Mouse (Mus musculus): ENCODE measurements around the gene Nrxn1. TPM values are rescaled to one million over a fixed set of nuclear protein-coding genes. Genes with fewer than 3 reads are reported as not detected.

The Nrxn1 gene
- total and polyA plus RNA-seq, 3 experiments = 2.0 to 2.7 (median 2.1) TPM

GRCm38 (mm10) chr17:90382496-90383443 lies 710.1 kb downstream of the Nrxn1 start:
- no peaks in the 10 kb centered on the region for H3K4me1 ChIP-seq (ENCODE audit: control insufficient read depth, insufficient read depth, low read length)
- no peaks in the 10 kb centered on the region for H3K79me2 ChIP-seq (replicated peaks; ENCODE audit: control insufficient read depth, insufficient read depth, low read length)
- no peak for TF ChIP-seq CTCF (IDR thresholded peaks at IDR 0.05)
- TF ChIP-seq EP300 (IDR thresholded peaks at IDR 0.05; ENCODE audit: insufficient read depth, low read depth, low read length) = no peak
- no peak for TF ChIP-seq POLR2A (IDR thresholded peaks at IDR 0.05; ENCODE audit: insufficient read depth, low read depth, low read length)
- no peak for DNase-seq
- 39% methylated on average over 5 of the region's 5 CpGs for WGBS
- H3K36me3 ChIP-seq (ENCODE audit: control insufficient read depth, insufficient read depth, low read length) = no peaks in the 10 kb centered on the region
- H3K27me3 ChIP-seq (ENCODE audit: control insufficient read depth, insufficient read depth, low read length) = no peaks in the 10 kb centered on the region
- no peak overlapping the region for H3K9ac ChIP-seq (ENCODE audit: low read depth, low read length)
- no peak overlapping the region for H3K4me3 ChIP-seq
- H3K27ac ChIP-seq = no peak overlapping the region
- intact Hi-C loops (cut with DNase I) = no loop called here

- no peak for DNase-seq
- intact Hi-C loops (cut with DNase I) = no loop called here
- H3K79me2 ChIP-seq (replicated peaks; ENCODE audit: control insufficient read depth, insufficient read depth, low read length) = no peaks in the 10 kb centered on the region
- no peak overlapping the region for H3K27ac ChIP-seq
- no peaks in the 10 kb centered on the region for H3K36me3 ChIP-seq (ENCODE audit: control insufficient read depth, insufficient read depth, low read length)
- TF ChIP-seq EP300 (IDR thresholded peaks at IDR 0.05; ENCODE audit: insufficient read depth, low read depth, low read length) = no peak
- TF ChIP-seq POLR2A (IDR thresholded peaks at IDR 0.05; ENCODE audit: insufficient read depth, low read depth, low read length) = no peak
- TF ChIP-seq CTCF (IDR thresholded peaks at IDR 0.05) = no peak
- 76% methylated on average over 2 of the region's 2 CpGs for WGBS
- H3K4me3 ChIP-seq = no peak overlapping the region
- no peaks in the 10 kb centered on the region for H3K4me1 ChIP-seq (ENCODE audit: control insufficient read depth, insufficient read depth, low read length)
- H3K9ac ChIP-seq (ENCODE audit: low read depth, low read length) = no peak overlapping the region
- H3K27me3 ChIP-seq (ENCODE audit: control insufficient read depth, insufficient read depth, low read length) = no peaks in the 10 kb centered on the region
Observed at GRCm38 (mm10) chr17:90376533-90376932, 716.3 kb downstream of the Nrxn1 start.

GRCm38 (mm10) chr17:90362169-90362568 lies 730.7 kb downstream of the Nrxn1 start:
- TF ChIP-seq POLR2A (IDR thresholded peaks at IDR 0.05; ENCODE audit: insufficient read depth, low read depth, low read length) = no peak
- TF ChIP-seq EP300 (IDR thresholded peaks at IDR 0.05; ENCODE audit: insufficient read depth, low read depth, low read length) = no peak
- no peak for TF ChIP-seq CTCF (IDR thresholded peaks at IDR 0.05)
- WGBS = 68% methylated on average over 4 of the region's 4 CpGs

GRCm38 (mm10) chr17:90349385-90350095 lies 743.3 kb downstream of the Nrxn1 start:
- H3K4me3 ChIP-seq = no peak overlapping the region
- H3K9ac ChIP-seq (ENCODE audit: low read depth, low read length) = no peak overlapping the region
- intact Hi-C loops (cut with DNase I) = no loop called here
- no peak overlapping the region for H3K27ac ChIP-seq
- H3K27me3 ChIP-seq (ENCODE audit: control insufficient read depth, insufficient read depth, low read length) = no peaks in the 10 kb centered on the region
- TF ChIP-seq CTCF (IDR thresholded peaks at IDR 0.05) (no peak), POLR2A (IDR thresholded peaks at IDR 0.05; ENCODE audit: insufficient read depth, low read depth, low read length) (no peak), EP300 (IDR thresholded peaks at IDR 0.05; ENCODE audit: insufficient read depth, low read depth, low read length) (no peak)
- H3K4me1 ChIP-seq (ENCODE audit: control insufficient read depth, insufficient read depth, low read length) = no peaks in the 10 kb centered on the region
- DNase-seq = no peak
- H3K36me3 ChIP-seq (ENCODE audit: control insufficient read depth, insufficient read depth, low read length) = no peaks in the 10 kb centered on the region
- WGBS = 61% methylated on average over 5 of the region's 5 CpGs
- H3K79me2 ChIP-seq (replicated peaks; ENCODE audit: control insufficient read depth, insufficient read depth, low read length) = no peaks in the 10 kb centered on the region

More at GRCm38 (mm10) chr17:90362169-90362568, 730.7 kb downstream of the Nrxn1 start:
- no peak for DNase-seq
- H3K79me2 ChIP-seq (replicated peaks; ENCODE audit: control insufficient read depth, insufficient read depth, low read length) = no peaks in the 10 kb centered on the region
- intact Hi-C loops (cut with DNase I) = no loop called here
- no peaks in the 10 kb centered on the region for H3K36me3 ChIP-seq (ENCODE audit: control insufficient read depth, insufficient read depth, low read length)
- no peaks in the 10 kb centered on the region for H3K27me3 ChIP-seq (ENCODE audit: control insufficient read depth, insufficient read depth, low read length)
- H3K4me1 ChIP-seq (ENCODE audit: control insufficient read depth, insufficient read depth, low read length) = no peaks in the 10 kb centered on the region
- H3K9ac ChIP-seq (ENCODE audit: low read depth, low read length) = no peak overlapping the region
- no peak overlapping the region for H3K4me3 ChIP-seq
- H3K27ac ChIP-seq = no peak overlapping the region

- Histone ChIP-seq H3K4me3 (no peak overlapping the region), H3K27me3 (ENCODE audit: control insufficient read depth, insufficient read depth, low read length) (no peaks in the 10 kb centered on the region), H3K4me1 (ENCODE audit: control insufficient read depth, insufficient read depth, low read length) (no peaks in the 10 kb centered on the region), H3K9ac (ENCODE audit: low read depth, low read length) (no peak overlapping the region), H3K79me2 (replicated peaks; ENCODE audit: control insufficient read depth, insufficient read depth, low read length) (no peaks in the 10 kb centered on the region), H3K27ac (no peak overlapping the region), H3K36me3 (ENCODE audit: control insufficient read depth, insufficient read depth, low read length) (no peaks in the 10 kb centered on the region)
- intact Hi-C loops (cut with DNase I) = no loop called here
- DNase-seq = no peak
- TF ChIP-seq CTCF (IDR thresholded peaks at IDR 0.05) (no peak), POLR2A (IDR thresholded peaks at IDR 0.05; ENCODE audit: insufficient read depth, low read depth, low read length) (no peak), EP300 (IDR thresholded peaks at IDR 0.05; ENCODE audit: insufficient read depth, low read depth, low read length) (no peak)
- whole genome bisulfite sequencing = 56% methylated on average over 3 of the region's 3 CpGs
Observed at GRCm38 (mm10) chr17:90346735-90347475, 746.0 kb downstream of the Nrxn1 start.
